Mouse (Mus musculus) myocyte (in vitro differentiated cells): ENCODE results near the gene Rims4. TPM values are rescaled to one million over a fixed set of nuclear protein-coding genes. Genes with fewer than 3 reads are reported as not detected.

Experiments
- H3K27me3 ChIP-seq: one replicate; pipeline ENCODE4 v1.6.1; 2011; ENCODE audit not compliant: control insufficient read depth, insufficient read depth, insufficient read length
- H3K36me3 ChIP-seq: one replicate; pipeline ENCODE4 v1.6.1; 2011; ENCODE audit not compliant: control insufficient read depth, insufficient read depth
- H3K4me2 ChIP-seq: one replicate; pipeline ENCODE4 v1.6.1; 2011; ENCODE audit warnings: low read depth, control low read depth
- H3K4me3 ChIP-seq: one replicate; pipeline ENCODE4 v1.5.1; 2011; ENCODE audit warnings: mild to moderate bottlenecking, control low read depth, moderate library complexity
- H3K79me2 ChIP-seq: one replicate; pipeline ENCODE4 v1.6.1; 2011; ENCODE audit not compliant: control insufficient read depth, insufficient read depth
- H3ac ChIP-seq: one replicate; pipeline ENCODE4 v1.6.1; 2011; ENCODE audit not compliant: control insufficient read depth, insufficient read length
- CEBPB ChIP-seq: IDR thresholded peaks from 2 replicates; pipeline ENCODE4 v1.6.1; 2011; ENCODE audit warnings: mild to moderate bottlenecking, moderate library complexity; ENCODE audit not compliant: poor library complexity, insufficient read depth, severe bottlenecking
- E2F4 ChIP-seq: IDR thresholded peaks from one replicate; pipeline ENCODE4 v1.6.1; 2011; ENCODE audit warnings: mild to moderate bottlenecking, control low read depth, moderate library complexity; ENCODE audit not compliant: insufficient read depth
- MAX ChIP-seq: IDR thresholded peaks from one replicate; pipeline ENCODE4 v1.6.1; 2011; ENCODE audit warnings: low read depth, mild to moderate bottlenecking, control low read depth
- MYOD1 ChIP-seq, 3 experiments: IDR thresholded peaks; one replicate each; pipeline ENCODE4 v1.6.1; 2011; ENCODE audit warnings: control low read depth in 2 of 3, low read depth in 2 of 3, mild to moderate bottlenecking in 2 of 3, moderate library complexity in 1 of 3; ENCODE audit not compliant: insufficient read length in 2 of 3, control insufficient read depth in 1 of 3
- MYOG ChIP-seq, 3 experiments: IDR thresholded peaks; one replicate each; pipeline ENCODE4 v1.6.1; 2011; ENCODE audit warnings: control low read depth in 2 of 3, low read depth in 2 of 3, mild to moderate bottlenecking in 2 of 3; ENCODE audit not compliant: insufficient read length in 2 of 3, control insufficient read depth in 1 of 3, insufficient read depth in 1 of 3
- POLR2A ChIP-seq: IDR thresholded peaks from one replicate; pipeline ENCODE4 v1.6.1; 2011; ENCODE audit warnings: low read depth, mild to moderate bottlenecking, control low read depth, moderate library complexity; ENCODE audit not compliant: insufficient read length
- POLR2AphosphoS2 ChIP-seq: IDR thresholded peaks from one replicate; pipeline ENCODE4 v1.6.1; 2011; ENCODE audit warnings: low read depth, control low read depth; ENCODE audit not compliant: insufficient read length
- REST ChIP-seq: IDR thresholded peaks from one replicate; pipeline ENCODE4 v1.6.1; 2011; ENCODE audit warnings: mild to moderate bottlenecking, control low read depth, moderate library complexity; ENCODE audit not compliant: insufficient read depth, insufficient read length
- SRF ChIP-seq: IDR thresholded peaks from one replicate; pipeline ENCODE4 v1.6.1; 2011; ENCODE audit warnings: low read depth; ENCODE audit not compliant: control insufficient read depth, insufficient read length
- TCF12 ChIP-seq: IDR thresholded peaks from one replicate; pipeline ENCODE4 v1.6.1; 2011; ENCODE audit warnings: mild to moderate bottlenecking, control low read depth; ENCODE audit not compliant: poor library complexity, insufficient read depth, severe bottlenecking
- TCF3 ChIP-seq: IDR thresholded peaks from one replicate; pipeline ENCODE4 v1.6.1; 2011; ENCODE audit warnings: low read depth, control low read depth; ENCODE audit not compliant: insufficient read length
- USF1 ChIP-seq: IDR thresholded peaks from one replicate; pipeline ENCODE4 v1.6.1; 2011; ENCODE audit warnings: low read depth, mild to moderate bottlenecking, control low read depth, moderate library complexity
- polyA plus RNA-seq: library from polyadenylated mRNA; unstranded; fragments of >200 nt; fragmentation: generic; extraction: Trizol; gene quantifications from one replicate; pipeline ENCODE4 v1.2.1, GENCODE M21; 2012; ENCODE audit warnings: missing spikeins

Gene Rims4
- polyA plus RNA-seq, 1 experiment: not detected

DNA sequence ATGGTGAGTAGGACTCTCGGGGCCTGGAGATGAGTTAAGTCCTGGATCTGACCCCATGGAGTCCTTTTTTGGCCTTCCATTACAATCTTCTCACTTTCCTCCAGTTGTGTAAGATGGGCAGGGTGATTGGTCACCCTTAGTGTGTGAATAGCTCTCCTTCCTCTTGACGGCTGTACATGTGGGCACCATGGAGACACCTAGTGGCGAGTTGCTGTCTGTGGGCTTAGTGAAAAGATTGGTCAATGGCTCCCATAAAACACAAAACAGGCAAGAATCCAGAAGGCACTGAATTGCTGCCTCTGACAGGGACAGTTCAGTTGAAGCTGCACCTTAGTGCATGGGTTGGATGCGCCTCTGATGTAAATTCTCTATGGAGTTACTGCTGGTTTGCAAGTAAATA lies 33.3 kb upstream of the Rims4 start:
- Histone ChIP-seq H3K4me3 (no peak overlapping the region), H3ac (no peak overlapping the region), H3K36me3 (no peaks in the 10 kb centered on the region), H3K79me2 (no peaks in the 10 kb centered on the region), H3K4me2 (no peak overlapping the region), H3K27me3 (peaks cover 37% of the 10 kb centered on the region)
- TF ChIP-seq MYOG (IDR thresholded peaks at IDR 0.05; ENCODE audit: control insufficient read depth in 1 of 3, insufficient read depth in 1 of 3, insufficient read length in 2 of 3, low read depth in 2 of 3) (no peak), SRF (no peak), E2F4 (no peak), POLR2AphosphoS2 (no peak), USF1 (no peak)

DNA sequence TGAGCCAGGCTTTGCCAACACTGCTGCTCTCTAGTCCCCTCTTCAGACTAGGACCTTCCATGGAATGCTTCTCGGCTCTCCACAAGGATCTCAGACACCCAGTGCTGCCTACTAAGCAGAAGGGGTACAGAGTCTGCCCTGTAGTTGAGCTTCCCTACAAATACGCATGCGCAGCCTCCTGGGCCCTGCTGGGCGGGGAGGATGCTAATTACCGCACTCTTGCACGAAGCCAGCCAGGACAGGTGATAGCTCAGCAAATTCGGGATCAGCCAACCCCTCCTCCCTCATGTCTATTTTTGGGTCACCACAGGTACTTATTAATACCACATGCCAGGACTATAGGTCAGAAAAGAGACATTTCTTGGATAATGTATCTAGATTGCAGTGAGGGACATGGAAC lies 29.5 kb upstream of the Rims4 start:
- Histone ChIP-seq H3K79me2 (no peaks in the 10 kb centered on the region), H3ac (no peak overlapping the region), H3K4me2 (no peak overlapping the region), H3K36me3 (no peaks in the 10 kb centered on the region), H3K4me3 (no peak overlapping the region), H3K27me3 (peaks cover 41% of the 10 kb centered on the region)
- no peak for TF ChIP-seq MYOG (IDR thresholded peaks at IDR 0.05; ENCODE audit: control insufficient read depth in 1 of 3, insufficient read depth in 1 of 3, insufficient read length in 2 of 3, low read depth in 2 of 3)
- TF ChIP-seq TCF12: no peak
- no peak for TF ChIP-seq SRF
- TF ChIP-seq REST: no peak
- no peak for TF ChIP-seq MAX
- TF ChIP-seq POLR2A: no peak
- TF ChIP-seq TCF3: no peak
- TF ChIP-seq USF1: no peak
- no peak for TF ChIP-seq CEBPB
- TF ChIP-seq MYOD1 (IDR thresholded peaks at IDR 0.05; ENCODE audit: control insufficient read depth in 1 of 3, insufficient read length in 2 of 3, low read depth in 2 of 3): no peak
- TF ChIP-seq E2F4: no peak
- no peak for TF ChIP-seq POLR2AphosphoS2

DNA sequence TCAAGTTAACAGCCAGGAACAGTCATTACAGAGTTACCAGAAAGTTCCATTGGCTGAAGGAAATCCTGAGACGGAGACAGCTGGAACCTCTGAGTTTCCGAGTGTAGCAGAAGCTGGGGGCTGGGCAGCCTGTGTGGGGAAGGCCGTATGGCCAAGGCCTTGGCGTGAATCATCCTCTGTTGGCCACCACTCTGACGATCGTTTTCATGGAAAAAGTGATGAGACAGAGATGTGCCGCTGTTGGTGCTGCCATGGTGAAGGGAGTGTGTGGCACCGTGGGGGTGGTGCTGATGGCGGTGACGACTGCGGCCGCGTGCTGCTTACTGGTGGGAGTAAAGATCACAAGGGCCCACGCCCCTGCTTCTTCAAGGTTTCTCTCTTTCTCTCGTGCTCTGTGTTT lies 27.7 kb upstream of the Rims4 start:
- Histone ChIP-seq H3K4me3 (no peak overlapping the region), H3K27me3 (peaks cover 41% of the 10 kb centered on the region), H3ac (no peak overlapping the region), H3K4me2 (no peak overlapping the region), H3K36me3 (no peaks in the 10 kb centered on the region), H3K79me2 (no peaks in the 10 kb centered on the region)
- no peak for TF ChIP-seq POLR2AphosphoS2
- TF ChIP-seq USF1: no peak
- TF ChIP-seq TCF12: no peak
- no peak for TF ChIP-seq CEBPB
- no peak for TF ChIP-seq POLR2A
- no peak for TF ChIP-seq MYOG (IDR thresholded peaks at IDR 0.05; ENCODE audit: control insufficient read depth in 1 of 3, insufficient read depth in 1 of 3, insufficient read length in 2 of 3, low read depth in 2 of 3)
- TF ChIP-seq TCF3: no peak
- no peak for TF ChIP-seq SRF
- TF ChIP-seq E2F4: no peak
- no peak for TF ChIP-seq MYOD1 (IDR thresholded peaks at IDR 0.05; ENCODE audit: control insufficient read depth in 1 of 3, insufficient read length in 2 of 3, low read depth in 2 of 3)
- TF ChIP-seq REST: no peak
- no peak for TF ChIP-seq MAX

DNA sequence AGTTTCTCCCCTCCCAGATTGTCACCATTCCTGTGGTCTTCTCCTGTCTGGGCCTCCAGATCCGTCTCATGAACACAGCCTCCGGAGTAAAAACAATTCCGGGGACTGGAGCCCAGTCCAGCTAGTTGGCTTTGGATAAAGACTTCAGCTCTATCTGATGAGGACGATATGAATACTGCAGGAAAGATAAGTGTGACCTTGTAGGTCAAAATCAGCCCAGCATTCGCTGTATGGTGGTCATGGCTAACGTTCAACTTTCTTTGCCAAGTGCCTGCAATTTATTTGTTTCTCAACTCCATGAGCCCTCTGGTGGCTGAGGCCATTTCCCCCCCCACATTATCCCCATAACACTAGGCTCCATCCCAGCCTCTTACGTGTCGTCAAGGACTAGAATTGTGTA lies 26.0 kb upstream of the Rims4 start:
- Histone ChIP-seq H3K4me2 (no peak overlapping the region), H3K27me3 (peaks cover 48% of the 10 kb centered on the region), H3ac (no peak overlapping the region), H3K36me3 (no peaks in the 10 kb centered on the region), H3K79me2 (no peaks in the 10 kb centered on the region), H3K4me3 (no peak overlapping the region)
- TF ChIP-seq REST (no peak), SRF (no peak), USF1 (no peak), MYOD1 (IDR thresholded peaks at IDR 0.05; ENCODE audit: control insufficient read depth in 1 of 3, insufficient read length in 2 of 3, low read depth in 2 of 3) (no peak), POLR2A (no peak), MAX (no peak), MYOG (IDR thresholded peaks at IDR 0.05; ENCODE audit: control insufficient read depth in 1 of 3, insufficient read depth in 1 of 3, insufficient read length in 2 of 3, low read depth in 2 of 3) (no peak), POLR2AphosphoS2 (no peak), TCF12 (no peak), TCF3 (no peak), E2F4 (no peak), CEBPB (no peak)

DNA sequence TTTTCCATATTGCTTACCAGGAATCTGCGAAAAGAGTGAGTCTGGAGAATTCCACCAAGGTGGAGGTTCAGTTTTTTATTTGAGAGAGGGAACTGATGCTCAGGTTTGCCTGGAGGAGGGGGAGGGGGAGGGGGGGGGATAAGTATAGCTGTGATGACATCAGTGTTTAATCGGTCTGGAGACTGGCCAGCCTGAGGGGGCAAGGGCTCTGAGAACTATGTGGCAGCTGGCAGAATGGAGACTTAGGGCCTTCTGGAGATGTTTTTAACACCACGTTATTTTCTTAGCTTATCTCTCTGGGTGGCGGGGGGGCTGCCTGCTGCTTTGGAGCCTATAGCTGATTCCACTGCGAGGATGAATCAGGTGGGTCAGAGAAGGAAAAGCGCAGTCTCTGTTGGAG lies 24.6 kb upstream of the Rims4 start:
- no peak overlapping the region for H3K4me3 ChIP-seq
- H3K79me2 ChIP-seq: no peaks in the 10 kb centered on the region
- H3K27me3 ChIP-seq: peaks cover 45% of the 10 kb centered on the region
- TF ChIP-seq MYOD1 (IDR thresholded peaks at IDR 0.05; ENCODE audit: control insufficient read depth in 1 of 3, insufficient read length in 2 of 3, low read depth in 2 of 3) (no peak), USF1 (no peak), CEBPB (no peak), REST (no peak), MYOG (IDR thresholded peaks at IDR 0.05; ENCODE audit: control insufficient read depth in 1 of 3, insufficient read depth in 1 of 3, insufficient read length in 2 of 3, low read depth in 2 of 3) (no peak), POLR2A (no peak), E2F4 (no peak), TCF12 (no peak), MAX (no peak), POLR2AphosphoS2 (no peak), SRF (no peak), TCF3 (no peak)
- no peak overlapping the region for H3ac ChIP-seq
- no peaks in the 10 kb centered on the region for H3K36me3 ChIP-seq
- H3K4me2 ChIP-seq: no peak overlapping the region
